Mouse (Mus musculus) heart, postnatal 0 days (tissue): Measurements from ENCODE around the gene Gm20708.

Experiments
- CTCF ChIP-seq: IDR thresholded peaks from 2 replicates; pipeline ENCODE4 v1.5.1; 2016; ENCODE audit warnings: antibody characterized with exemption, control low read depth, low read depth
- EP300 ChIP-seq: IDR thresholded peaks from 2 replicates; pipeline ENCODE4 v1.6.1; 2016; ENCODE audit warnings: antibody characterized with exemption, low read depth

GRCm38 (mm10) chr11:117881787-117882186, 72.3 kb downstream of the Gm20708 start:
- TF ChIP-seq EP300 = no peak
- no peak for TF ChIP-seq CTCF
